Mouse (Mus musculus): ENCODE data around the gene Wdr54.
A peak's percentile ranks its signal among the peaks of the same experiment; 100 is the strongest.

The Wdr54 gene

DNA sequence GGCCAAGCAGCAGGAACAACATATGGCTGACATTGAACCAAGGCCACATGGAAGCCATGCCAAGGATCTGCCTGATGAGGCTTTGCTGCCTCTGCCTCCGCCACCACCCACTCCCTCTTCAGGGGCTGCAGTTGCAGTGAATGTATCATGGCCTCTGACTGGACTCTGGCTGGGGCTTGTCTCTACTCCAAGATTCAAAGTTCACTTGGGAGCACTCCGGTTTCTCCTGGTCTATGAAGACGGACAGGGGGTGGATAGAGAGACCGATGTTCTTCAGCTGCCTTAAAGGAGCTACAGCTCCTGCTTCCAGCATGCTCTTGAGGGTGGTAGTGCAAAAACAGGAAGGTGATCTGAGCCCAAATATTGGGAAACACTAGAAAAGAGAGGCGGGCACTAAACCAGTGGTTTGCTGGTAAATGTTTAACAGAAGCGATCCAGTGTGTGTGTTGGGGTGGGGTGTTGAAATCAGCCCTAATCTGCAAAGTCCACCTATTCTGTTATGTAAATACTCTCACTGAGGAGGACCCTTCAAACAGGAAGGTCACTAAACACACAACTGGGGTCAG is 24.6 kb downstream of the Wdr54 start:
- no peak for DNase-seq (ENCODE audit: low read depth, low spot score)

DNA sequence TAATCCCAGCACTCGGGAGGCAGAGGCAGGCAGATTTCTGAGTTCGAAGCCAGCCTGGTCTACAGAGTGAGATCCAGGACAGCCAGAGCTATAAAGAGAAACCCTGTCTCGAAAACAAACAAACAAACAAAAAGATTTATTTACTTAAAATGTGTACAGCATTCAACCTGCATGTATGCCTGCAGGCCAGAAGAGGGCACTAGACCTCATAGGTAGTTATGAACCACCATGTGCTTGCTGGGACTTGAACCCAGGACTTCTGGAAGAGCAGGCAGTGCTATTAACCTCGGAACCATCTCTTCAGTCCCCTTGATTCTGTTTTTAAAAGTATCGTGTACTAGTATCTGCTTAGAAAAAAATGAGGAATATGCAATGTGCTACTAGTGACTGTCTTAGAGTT is 28.8 kb downstream of the Wdr54 start:
- DNase-seq (ENCODE audit: low read depth, low spot score): no peak

DNA sequence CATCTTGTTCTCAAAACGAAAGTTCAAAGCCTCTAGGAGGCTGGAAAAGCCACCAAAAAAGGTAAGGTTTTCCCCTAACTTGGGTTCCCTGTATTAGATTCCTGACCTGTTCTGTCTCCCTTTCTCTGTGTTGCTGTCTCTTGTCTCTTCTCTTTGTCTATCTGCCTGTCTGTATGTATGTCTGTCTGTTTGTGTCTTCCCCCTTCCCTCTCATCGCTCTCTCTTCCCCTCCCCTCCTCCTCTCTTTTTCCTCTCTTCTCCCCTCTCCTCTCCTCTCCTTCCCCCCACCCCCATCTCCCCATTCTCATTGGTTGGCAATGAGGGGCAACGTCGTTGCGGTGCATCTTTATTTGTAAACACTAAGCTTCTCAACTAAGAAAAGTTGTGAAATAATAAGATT is 30.9 kb downstream of the Wdr54 start, which contains the start of gene Ino80b:
Ino80b (minus strand) TSS at position 101 of the 400 bp plus-strand sequence.
- DNase-seq (ENCODE audit: low read depth, low spot score): no peak

DNA sequence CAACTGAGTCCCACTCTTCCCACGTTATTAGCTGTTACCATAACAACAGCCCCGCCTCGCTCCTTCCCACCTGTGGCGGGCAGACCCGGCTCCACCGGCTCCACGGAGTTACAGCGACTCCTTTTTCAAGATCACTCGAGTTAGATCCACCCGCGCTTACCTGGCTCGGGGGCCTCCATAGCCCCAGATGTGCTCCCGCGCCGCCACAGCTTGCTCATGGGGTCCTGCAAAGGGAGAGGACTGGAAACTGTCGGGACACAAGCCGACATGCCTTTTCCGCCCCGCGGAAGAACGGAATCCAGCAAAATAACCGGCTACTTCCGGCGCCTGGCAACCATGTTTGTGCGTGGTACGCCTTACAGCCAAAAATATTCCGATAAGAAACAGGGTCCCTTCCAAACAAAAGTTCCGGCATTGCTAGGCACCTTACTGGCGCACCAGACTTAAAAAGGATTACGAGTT is 31.3 kb downstream of the Wdr54 start:
- peak; percentile 95 for DNase-seq (ENCODE audit: low read depth, low spot score)

DNA sequence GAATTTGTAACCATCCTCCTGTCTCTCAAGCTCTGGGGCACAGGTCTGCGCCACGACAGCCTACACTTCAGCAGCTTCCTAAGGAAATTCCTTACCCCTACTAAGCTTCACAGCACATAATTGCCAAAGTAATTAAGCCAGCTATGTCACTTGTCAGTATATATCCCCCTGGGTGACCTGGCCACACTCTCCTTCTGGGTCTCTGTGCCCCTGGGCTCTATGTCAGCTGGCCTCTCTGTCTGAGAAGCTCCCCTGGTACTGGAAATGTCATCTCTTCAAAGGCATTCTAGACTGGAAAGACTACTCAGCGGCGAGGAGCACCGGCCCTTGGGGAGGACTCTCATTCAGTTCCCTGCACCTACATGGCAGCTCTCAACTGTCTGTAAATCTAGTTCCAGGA is 33.2 kb downstream of the Wdr54 start:
- DNase-seq (ENCODE audit: low read depth, low spot score): no peak

DNA sequence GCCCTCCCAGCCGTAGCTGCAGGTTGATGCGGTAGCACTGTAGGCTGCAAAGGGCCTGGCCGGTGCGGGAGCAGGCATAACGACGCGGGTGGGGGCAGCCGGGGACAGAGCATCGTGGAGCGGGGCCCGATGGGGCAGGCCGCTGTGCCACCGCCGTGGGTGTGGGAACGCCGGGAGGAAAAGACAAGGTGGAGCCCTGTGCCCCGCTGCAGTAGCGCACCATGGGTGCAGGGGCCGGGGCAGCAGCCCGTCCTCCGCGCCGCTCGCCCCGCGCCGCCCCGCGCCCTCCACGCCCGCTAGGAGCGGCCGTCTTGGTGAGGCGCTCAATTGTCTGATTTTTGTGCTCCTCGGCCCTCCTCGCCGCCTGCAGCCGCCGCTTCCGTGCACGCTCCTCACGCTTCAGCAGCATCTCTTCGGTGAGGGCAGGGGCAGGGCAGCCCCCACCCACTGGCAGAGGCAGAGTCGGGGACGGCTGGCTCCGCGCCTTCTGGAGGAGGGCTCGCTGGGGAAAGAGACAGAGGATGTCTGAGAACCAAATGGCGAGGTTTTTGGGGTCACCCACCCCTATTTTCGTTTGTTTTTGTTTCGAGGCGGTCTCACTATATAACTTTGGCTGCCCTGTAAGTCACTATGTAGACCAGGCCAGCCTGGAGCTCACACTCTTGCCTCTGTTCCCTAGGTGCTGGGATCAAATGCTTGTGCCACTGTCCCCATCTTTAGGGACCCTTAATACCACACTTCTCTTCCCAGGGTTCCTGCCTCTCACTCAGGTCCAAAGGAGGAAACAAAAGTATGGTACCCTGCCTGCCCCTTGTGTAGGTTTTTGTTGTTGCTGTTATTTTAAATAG is 34.1 kb downstream of the Wdr54 start:
- DNase-seq (ENCODE audit: low read depth, low spot score): no peak

DNA sequence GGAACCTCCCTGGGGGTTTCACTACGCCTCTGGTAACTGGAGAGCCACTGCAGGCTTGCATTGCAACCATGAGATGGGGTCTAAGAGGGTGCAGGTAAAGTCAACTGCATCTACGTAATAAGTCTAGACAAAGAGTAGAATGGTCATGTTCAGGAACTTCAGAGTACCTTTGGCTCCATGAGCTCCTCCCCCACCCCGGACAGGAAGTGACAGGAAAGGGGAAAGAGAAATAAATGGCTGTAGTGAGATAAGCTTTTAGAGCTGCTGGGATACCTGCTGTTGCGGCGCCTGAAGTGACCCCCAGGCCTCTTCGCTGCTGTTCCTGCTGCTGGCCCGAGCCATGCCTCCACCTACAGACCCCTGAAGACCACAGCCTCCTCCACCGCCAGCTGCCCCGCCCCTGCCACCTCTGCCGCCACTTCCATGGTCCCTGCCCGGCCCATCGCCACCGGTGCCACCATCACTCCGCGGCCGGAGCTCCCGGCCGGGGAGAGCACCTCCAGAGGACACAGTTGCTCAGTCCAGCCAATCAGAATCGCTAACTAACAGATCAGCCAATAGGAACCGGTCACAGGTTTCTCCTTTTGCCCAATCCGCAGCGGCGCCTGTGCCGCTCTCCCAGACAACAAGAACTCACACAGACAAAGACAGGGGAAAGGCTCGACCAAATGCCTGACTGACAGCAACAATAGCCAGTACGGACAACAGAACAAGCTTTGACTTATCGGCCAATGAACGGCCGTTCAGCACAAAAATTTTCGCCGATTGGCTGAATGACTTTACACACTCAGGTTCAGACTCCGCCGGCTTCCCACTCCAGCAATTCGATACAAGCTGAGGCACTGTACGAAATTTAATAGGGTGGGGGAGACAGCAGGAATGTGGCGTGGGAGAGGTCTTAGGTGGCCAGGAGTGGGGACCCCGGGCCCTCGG is 35.0 kb downstream of the Wdr54 start, which contains the start of gene Wbp1:
Wbp1 (minus strand) TSS at position 630 of the 933 bp plus-strand sequence.
- peak; percentile 97 for DNase-seq (ENCODE audit: low read depth, low spot score)

DNA sequence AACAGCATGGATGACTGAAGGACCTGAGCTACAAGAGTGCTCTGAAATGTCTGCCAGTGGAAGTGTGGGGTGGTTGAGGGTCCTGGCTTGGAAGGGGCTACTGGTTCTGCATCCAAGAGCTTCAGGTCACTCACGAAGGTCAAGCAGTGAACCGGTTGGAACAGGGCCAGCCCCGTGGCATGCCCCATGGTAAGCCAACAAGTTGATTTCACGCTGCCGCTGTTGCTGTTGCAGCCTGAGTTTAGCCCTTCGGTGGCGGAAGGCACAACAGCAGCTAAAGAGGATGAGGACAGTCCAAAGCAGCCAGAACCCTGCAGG is 36.5 kb downstream of the Wdr54 start:
- DNase-seq (ENCODE audit: low read depth, low spot score): no peak

DNA sequence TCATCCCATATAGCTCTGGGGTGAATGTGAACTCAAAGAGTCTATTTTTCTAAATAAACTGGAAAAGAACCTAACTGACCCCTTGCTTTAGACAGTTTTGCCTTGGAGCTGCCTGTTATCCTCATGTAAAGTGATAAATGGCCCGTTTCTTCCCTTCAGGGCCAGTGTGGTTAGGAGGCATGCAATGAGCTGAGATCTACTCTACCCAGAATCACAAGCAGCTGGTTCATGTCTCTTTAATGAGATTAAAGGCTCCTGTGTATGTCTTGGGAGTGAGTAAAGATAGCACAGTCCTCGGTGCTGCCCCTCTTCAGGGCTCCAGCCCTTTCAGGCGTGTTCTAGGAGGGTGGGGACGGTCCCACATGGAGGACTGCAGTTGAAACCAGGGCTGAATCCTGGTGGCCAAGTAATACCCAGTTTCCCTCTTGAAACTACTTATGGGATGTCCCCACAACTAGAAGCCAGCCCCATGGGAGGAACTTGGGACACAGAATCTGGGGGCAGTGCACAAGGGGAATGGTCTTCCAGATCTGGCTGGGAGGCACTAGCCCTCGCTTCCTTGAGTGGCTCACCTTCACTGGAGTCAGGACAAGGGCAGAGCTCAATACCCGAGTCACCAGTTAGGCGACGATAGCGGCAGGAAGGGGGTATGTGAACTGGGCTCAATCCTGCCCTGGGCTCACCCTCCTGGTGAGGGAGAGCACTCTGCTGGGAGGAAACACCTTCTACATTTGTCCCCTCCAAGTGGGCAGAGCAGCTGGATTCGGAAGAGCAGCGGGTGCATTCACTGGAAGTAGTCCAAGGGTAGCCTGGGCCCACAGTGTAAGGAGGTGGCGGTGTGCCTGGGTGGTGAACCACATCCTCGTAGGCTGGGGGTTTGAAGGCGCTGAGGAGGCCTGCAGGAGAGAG is 37.1 kb downstream of the Wdr54 start:
- no peak for DNase-seq (ENCODE audit: low read depth, low spot score)

DNA sequence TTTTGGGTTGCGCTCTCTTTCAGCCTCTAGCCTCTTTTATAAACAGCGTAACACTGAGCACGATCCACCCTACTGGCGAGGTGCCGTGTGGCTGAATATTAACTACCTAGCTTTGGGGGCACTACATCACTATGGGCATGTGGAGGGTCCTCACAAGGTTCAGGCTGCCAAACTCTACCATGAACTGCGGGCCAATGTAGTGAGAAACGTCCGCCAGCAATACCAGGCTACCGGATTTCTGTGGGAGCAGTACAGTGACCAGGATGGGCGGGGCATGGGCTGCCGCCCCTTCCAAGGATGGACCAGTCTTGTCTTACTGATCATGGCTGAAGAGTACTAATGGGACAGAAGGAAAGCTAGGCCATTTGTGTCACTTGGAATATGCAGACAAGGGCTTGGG is 37.8 kb downstream of the Wdr54 start:
- DNase-seq (ENCODE audit: low read depth, low spot score): no peak

DNA sequence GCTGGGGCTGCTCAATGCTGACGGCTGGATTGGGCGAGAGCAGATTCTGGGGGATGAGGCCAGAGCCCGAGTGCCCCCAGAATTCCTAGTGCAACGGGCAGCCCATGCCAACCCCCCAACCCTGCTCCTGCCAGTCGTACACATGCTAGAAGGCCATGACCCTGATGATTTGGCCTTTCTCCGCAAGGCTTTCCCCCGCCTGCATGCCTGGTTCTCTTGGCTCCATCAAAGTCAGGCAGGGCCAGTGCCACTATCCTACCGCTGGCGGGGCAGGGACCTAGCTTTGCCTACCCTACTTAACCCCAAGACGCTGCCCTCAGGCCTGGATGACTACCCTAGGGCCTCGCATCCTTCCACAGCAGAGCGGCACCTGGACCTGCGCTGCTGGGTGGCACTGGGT is 38.6 kb downstream of the Wdr54 start:
- no peak for DNase-seq (ENCODE audit: low read depth, low spot score)

DNA sequence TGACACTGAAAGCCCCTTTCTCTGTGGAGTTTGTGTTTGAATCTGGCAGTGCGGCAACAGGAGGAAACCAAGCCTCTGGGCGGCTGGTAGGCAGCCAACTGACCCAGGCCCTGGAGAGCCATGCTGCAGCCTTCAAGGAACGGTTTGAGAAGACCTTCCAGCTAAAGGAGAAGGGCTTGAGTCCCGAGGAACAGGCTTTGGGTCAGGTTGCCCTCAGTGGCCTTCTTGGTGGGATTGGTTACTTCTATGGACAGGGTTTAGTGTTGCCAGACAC is 39.1 kb downstream of the Wdr54 start:
- DNase-seq (ENCODE audit: low read depth, low spot score): no peak

DNA sequence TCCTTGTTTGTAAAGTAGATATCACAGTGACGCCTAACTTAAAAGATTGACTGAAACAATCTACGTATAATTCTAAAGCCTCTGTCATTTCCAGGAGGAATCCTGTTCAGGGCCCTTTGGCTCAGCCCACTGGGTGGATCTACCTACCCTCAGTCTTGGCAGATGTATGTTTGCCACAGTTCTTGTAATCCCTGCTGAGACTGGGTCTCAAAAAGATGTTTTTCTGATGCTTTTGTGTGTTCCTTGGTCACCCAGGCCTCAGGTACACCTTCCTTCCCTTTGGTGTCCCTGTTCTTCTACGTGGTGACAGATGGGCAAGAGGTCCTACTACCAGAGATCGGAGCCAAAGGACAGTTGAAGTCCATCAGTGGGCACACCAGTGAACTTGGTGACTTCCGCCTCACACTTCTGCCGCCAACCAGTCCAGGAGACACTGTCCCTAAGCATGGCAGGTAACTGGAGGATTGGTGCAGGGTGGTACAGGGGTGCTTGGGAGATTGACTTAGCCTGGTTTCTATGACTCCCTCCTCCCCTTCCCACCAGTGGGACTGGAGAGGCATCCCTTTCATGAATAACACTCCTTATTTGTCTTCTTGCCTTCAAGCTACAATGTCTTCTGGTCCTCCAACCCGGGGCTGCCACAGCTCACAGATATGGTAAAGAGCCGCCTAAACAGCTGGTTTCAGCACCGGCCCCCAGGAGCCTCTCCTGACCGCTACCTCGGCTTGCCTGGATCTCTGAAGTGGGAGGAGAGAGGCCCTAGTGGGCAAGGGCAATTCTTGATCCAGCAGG is 39.6 kb downstream of the Wdr54 start:
- DNase-seq (ENCODE audit: low read depth, low spot score): no peak

DNA sequence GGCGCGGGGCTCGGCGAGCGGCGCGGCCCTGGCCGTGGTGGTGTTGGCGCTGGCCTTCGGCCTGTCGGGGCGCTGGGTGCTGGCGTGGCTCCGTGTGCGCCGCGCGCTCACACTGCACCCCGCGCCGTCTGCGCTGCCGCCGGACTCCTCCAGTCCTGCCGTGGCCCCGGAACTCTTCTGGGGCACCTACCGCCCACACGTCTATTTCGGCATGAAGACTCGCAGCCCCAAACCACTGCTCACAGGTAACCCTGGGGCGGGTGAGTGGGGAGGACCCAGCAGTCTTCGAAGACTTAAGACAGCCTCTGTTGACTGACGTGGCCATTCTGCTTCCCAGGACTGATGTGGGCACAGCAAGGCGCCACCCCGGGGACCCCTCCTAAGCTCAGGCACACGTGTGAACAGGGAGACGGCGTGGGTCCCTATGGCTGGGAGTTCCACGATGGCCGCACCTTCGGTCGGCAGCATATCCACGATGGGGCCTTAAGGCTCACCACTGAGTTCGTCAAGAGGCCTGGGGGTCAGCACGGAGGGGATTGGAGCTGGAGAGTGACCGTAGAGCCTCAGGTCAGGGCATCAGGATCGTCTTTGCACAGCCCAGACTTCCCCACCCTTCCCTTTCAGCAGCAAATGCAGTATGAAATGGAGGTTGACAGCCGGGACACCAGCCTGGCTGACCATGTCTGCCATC is 40.4 kb downstream of the Wdr54 start:
- peak; percentile 74 for DNase-seq (ENCODE audit: low read depth, low spot score)

DNA sequence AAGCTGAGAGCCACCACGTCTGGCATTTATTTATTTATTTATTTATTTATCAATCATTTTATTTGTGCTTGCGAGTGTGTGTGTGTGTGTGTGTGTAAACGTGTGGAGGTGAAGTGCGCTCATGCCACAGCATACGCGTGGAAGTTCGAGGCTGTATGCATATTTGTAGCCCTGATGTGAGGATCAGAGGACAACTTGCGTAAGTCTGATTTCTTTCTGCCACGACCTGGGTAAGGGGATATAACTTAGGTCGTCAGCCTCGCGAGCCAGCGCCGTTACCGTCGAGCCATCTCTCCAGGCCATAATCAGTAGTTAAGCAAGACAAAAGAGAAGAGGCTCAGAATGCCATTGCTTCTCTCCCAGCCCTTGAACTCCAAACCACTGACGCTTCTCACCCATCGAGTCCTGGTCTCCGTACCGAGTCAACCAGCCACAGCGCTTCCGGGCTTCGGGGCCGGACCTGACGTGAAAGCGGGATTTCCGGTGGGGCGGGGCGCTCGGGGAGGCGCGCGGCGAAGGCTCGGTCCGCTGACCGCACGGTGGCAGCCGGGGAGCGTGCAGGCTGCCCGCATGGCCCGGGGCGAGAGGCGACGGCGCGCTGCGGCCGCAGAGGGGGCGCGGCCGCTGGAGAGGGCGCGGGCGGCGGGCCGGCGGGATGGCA is 41.1 kb downstream of the Wdr54 start, which contains the start of gene Mogs:
Mogs (plus strand) TSS at position 486 of the 661 bp plus-strand sequence.
- peak; percentile 92 for DNase-seq (ENCODE audit: low read depth, low spot score)

DNA sequence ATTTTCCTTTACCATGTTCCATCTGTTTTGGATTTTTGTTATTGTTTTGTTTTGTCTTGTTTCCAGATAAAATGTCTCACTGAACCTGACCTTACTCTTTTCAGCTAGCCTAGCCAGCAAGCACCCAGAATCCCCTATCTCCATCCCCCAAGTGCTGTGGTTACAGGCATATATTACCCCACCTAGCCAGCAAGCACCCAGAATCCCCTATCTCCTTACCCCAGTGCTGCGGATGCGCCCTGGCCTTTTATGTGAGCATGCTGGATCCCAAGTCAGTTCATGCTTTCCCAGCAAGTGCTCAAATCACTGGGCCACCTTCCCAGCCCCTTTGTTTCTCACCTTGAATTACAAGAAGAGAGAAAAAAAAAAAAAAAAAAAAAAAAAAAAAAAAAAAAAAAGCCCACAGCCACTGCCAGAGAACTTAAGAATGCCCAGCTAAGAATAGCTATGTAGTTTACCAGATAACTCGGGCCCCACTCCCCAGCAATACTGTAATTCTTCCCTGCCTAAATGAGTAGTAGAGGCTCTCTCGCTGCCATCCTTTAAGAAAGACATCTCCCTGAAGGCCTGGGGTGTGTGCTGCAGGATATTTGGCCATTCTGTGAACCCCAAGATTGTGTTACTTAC is 44.6 kb downstream of the Wdr54 start:
- no peak for DNase-seq (ENCODE audit: low read depth, low spot score)

DNA sequence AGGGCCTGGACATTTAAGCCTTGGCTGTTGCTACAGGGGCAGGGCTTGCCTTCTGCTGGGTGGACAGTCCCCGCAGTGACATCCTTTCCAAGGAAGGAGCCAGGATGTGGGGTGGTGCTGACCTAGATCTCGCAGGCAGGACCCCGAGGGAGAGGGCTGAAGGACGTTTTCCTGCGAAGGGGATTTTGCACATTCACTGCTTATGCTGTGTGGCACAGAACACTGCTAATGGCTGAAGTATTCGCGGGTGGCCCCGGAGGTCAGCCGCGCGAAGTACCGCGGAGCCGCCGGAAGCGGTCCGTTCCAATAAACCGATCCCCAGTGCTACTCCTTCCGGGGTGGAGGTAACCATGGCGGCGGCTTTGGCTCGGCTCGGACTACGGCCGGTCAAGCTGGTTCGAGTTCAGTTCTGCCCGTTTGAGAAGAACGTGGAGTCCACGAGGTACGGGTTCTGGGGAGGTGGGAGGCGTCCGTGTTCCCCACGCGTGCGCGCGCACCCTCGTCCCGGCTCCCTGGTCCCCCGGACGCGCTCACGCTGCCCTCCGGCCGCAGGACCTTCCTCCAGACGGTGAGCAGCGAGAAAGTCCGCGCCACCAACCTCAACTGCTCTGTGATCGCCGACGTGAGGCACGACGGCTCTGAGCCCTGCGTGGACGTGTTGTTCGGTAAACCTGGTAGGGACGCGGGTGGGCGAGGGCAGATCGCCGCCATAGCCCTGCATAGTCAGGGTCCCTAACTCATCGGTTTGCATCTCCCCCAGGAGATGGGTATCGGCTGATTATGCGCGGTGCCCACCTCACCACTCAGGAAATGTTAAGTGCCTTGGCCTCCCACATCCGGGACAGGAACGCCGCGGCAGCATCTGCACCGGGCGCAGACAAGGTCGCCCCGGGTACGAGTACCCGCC is 47.2 kb downstream of the Wdr54 start, which contains the start of gene Mrpl53:
Mrpl53 (plus strand) TSS at position 279 of the 907 bp plus-strand sequence.
- peak; percentile 78 for DNase-seq (ENCODE audit: low read depth, low spot score)

Data from CD4-positive, CD25-positive, alpha-beta regulatory T cell, adult 2 months (primary cell).